Mouse (Mus musculus) spleen, adult 2 months (tissue): ENCODE measurements at regions not wholly inside any gene's neighbourhood (a gene's known extent, or its start where the extent isn't known, plus 50 kb on each side); places are given as distances from the start of the nearest gene placed in this dataset.

ENCODE experiments used
- CTCF ChIP-seq: fragments of 200-500 bp; IDR thresholded peaks from 2 replicates; pipeline ENCODE4 v1.5.1; 2011; ENCODE audit warnings: mild to moderate bottlenecking, inconsistent platforms; ENCODE audit not compliant: insufficient read depth, insufficient read length, insufficient replicate concordance; ENCODE audit errors: extremely low read depth
- POLR2A ChIP-seq: fragments of 200-500 bp; IDR thresholded peaks from 2 replicates; pipeline ENCODE4 v1.6.1; 2011; ENCODE audit warnings: low read depth, low read length, inconsistent platforms

DNA sequence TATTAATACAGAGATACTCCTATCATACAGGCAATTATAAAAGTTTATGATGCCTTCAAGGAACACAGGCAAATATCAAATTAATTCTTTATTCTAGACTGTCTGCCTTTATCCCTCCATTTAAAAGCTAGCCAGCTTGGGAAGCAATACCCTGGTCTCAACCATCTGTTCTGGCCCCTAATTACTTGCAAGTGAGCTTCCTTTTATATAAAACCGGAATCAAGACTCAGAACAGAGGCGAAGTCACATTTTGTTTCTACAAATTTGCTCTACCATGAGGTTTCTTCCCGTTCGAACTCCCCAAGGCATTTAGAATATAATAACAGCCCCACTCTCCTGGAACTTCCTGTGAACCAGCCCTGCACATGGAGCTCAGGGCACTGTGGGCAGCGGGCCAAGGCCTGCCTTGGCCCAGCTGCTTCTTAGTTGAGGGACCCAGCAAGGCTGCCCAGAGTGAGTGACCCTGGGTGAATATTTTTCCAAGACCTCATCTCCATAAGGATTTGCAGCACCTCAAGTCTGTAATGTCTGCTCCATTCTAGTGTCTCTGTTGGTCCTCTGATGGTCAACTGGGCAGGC, 355.3 kb upstream of the Gm10131 start:
- TF ChIP-seq CTCF, result no peak
- TF ChIP-seq POLR2A, result no peak
